In genomic region chr11:59809670-59810474, GRCm38 (mm10) we compare ENCODE assay signal across 7 mouse cellular contexts. TPM values are rescaled to one million over a fixed set of nuclear protein-coding genes. Genes with fewer than 3 reads are reported as not detected.
DNase-seq lines count a peak whose midpoint lies in the region; ATAC-seq lines count a peak whose summit lies in the region.

Flcn (minus strand) TSS chr11:59810016.

- peak within 1 kb of the TSS; percentile 78 for H3K4me2 ChIP-seq in midbrain, embryonic 13.5 days (replicated peaks)

- peak within 1 kb of the TSS; percentile 85 for H3K4me3 ChIP-seq in embryonic facial prominence, embryonic 10.5 days
- peak within 1 kb of the TSS; percentile 86 for H3K4me3 ChIP-seq in limb, embryonic 10.5 days
- peak within 1 kb of the TSS; percentile 63 for H3K4me3 ChIP-seq in midbrain, embryonic 13.5 days (replicated peaks)

- H3K4me1 ChIP-seq in embryonic facial prominence, embryonic 10.5 days = peaks cover 43% of the 10 kb centered on the region
- H3K4me1 ChIP-seq in limb, embryonic 10.5 days = peaks cover 20% of the 10 kb centered on the region
- peaks cover 21% of the 10 kb centered on the region for H3K4me1 ChIP-seq in midbrain, embryonic 13.5 days (replicated peaks)

- no peaks in the 10 kb centered on the region for H3K27me3 ChIP-seq in embryonic facial prominence, embryonic 10.5 days (replicated peaks; ENCODE audit: low read depth, poor library complexity, severe bottlenecking)
- no peaks in the 10 kb centered on the region for H3K27me3 ChIP-seq in limb, embryonic 10.5 days (ENCODE audit: low read depth, poor library complexity, severe bottlenecking)
- H3K27me3 ChIP-seq in midbrain, embryonic 13.5 days = no peaks in the 10 kb centered on the region

- WGBS in embryonic facial prominence, embryonic 10.5 days = under 1% methylated on average over 52 of the region's 52 CpGs
- under 1% methylated on average over 52 of the region's 52 CpGs for WGBS in limb, embryonic 10.5 days
- WGBS in midbrain, embryonic 13.5 days = under 1% methylated on average over 52 of the region's 52 CpGs

- ATAC-seq in granulocyte monocyte progenitor cell, adult 5-6 weeks (replicated peaks; ENCODE audit: poor library complexity, severe bottlenecking) = peak; percentile 85
- ATAC-seq in midbrain, embryonic 13.5 days = peak; percentile 97

- no peaks in the 10 kb centered on the region for H3K9me3 ChIP-seq in embryonic facial prominence, embryonic 10.5 days
- no peaks in the 10 kb centered on the region for H3K9me3 ChIP-seq in limb, embryonic 10.5 days (replicated peaks)
- H3K9me3 ChIP-seq in midbrain, embryonic 13.5 days = no peaks in the 10 kb centered on the region

- peak within 1 kb of the TSS; percentile 100 for H3K27ac ChIP-seq in embryonic facial prominence, embryonic 10.5 days (replicated peaks)
- peak within 1 kb of the TSS; percentile 100 for H3K27ac ChIP-seq in limb, embryonic 10.5 days
- H3K27ac ChIP-seq in midbrain, embryonic 13.5 days = peak within 1 kb of the TSS; percentile 99

- H3K36me3 ChIP-seq in embryonic facial prominence, embryonic 10.5 days (replicated peaks) = peaks cover 31% of the 10 kb centered on the region
- peaks cover 32% of the 10 kb centered on the region for H3K36me3 ChIP-seq in limb, embryonic 10.5 days
- peaks cover 25% of the 10 kb centered on the region for H3K36me3 ChIP-seq in midbrain, embryonic 13.5 days

- DNase-seq in adrenal gland, postnatal 10 days = peak; percentile 88
- peak; percentile 89 for DNase-seq in embryonic facial prominence, embryonic 10.5 days (ENCODE audit: low spot score)
- peak; percentile 86 for DNase-seq in kidney, adult 11 months
- DNase-seq in limb, embryonic 10.5 days (ENCODE audit: low spot score) = peak; percentile 89
- DNase-seq in spleen, adult 12 weeks (ENCODE audit: low spot score) = peak; percentile 89

- H3K9ac ChIP-seq in midbrain, embryonic 13.5 days (replicated peaks) = peak within 1 kb of the TSS; percentile 88

RNA-seq across cellular contexts. Expression of gene Flcn, which starts in this region (rescaled TPM):
- 10 to 100 TPM; 33.3 to 51.3 TPM for total RNA-seq in adrenal gland, postnatal 10 days (2021)
- polyA plus RNA-seq in embryonic facial prominence, embryonic 10.5 days (2016; fragmentation: Nextera tagmentation; extraction: Ambion mirVana) = 34.2 and 35.1 TPM in 2 replicates
- 7.9 and 16.7 TPM in 2 replicates for total RNA-seq in granulocyte monocyte progenitor cell, adult 5-6 weeks (2014; fragmentation: Nextera tagmentation)
- total RNA-seq in granulocyte monocyte progenitor cell, adult 5-6 weeks (2017) = 19.7 and 19.8 TPM in 2 replicates
- 32.8 and 36.6 TPM in 2 replicates for polyA plus RNA-seq in limb, embryonic 10.5 days (2016; fragmentation: Nextera tagmentation; extraction: Ambion mirVana)
- polyA plus RNA-seq in midbrain, embryonic 13.5 days (2015; fragmentation: Nextera tagmentation; extraction: Ambion mirVana) = 38.4 and 41.7 TPM in 2 replicates

Comparison
In these comparisons a context has a peak if more than half of its experiments do, and no peak if none do; other contexts are left out.
1. Peak in every context shown above with its lines: DNase-seq, ATAC-seq, H3K4me3 ChIP-seq and H3K27ac ChIP-seq.